Mouse (Mus musculus): Measurements from ENCODE around the gene Ttpal. TPM values are rescaled to one million over a fixed set of nuclear protein-coding genes. Genes with fewer than 3 reads are reported as not detected.

Gene Ttpal
- polyA plus RNA-seq (2015; fragmentation: Nextera tagmentation; extraction: Ambion mirVana): 10.4 and 10.9 TPM in 2 replicates

GRCm38 (mm10) chr2:163602101-163602971 is at the start of gene Ttpal:
TSS of gene Ttpal (plus strand) at chr2:163602314.
- H3K4me2 ChIP-seq (replicated peaks; ENCODE audit: low read depth): peak within 1 kb of the TSS; percentile 99
- H3K36me3 ChIP-seq (ENCODE audit: control insufficient read depth, insufficient read depth): 0 out of 2 replicates have a peak, but pooled peaks cover 5% of the 10 kb centered on the region
- peak; percentile 83 for TF ChIP-seq CTCF (IDR thresholded peaks at IDR 0.05; ENCODE audit: low read depth)
- peak; percentile 86 for ATAC-seq
- H3K4me1 ChIP-seq (replicated peaks; ENCODE audit: control insufficient read depth, insufficient read depth, low read length): peaks cover 4% of the 10 kb centered on the region; the same call in 1 of the 2 replicates
- peak within 1 kb of the TSS; percentile 93 for H3K27ac ChIP-seq (ENCODE audit: low read depth, low read length)
- H3K9ac ChIP-seq (ENCODE audit: low read depth, low read length): peak within 1 kb of the TSS; percentile 90
- under 1% methylated on average over 57 of the region's 57 CpGs for WGBS
- no peaks in the 10 kb centered on the region for H3K9me3 ChIP-seq (ENCODE audit: control insufficient read depth)
- H3K27me3 ChIP-seq (replicated peaks; ENCODE audit: control insufficient read depth, insufficient read depth, low read length): no peaks in the 10 kb centered on the region
- peak within 1 kb of the TSS; percentile 92 for H3K4me3 ChIP-seq (ENCODE audit: low read depth, low read length)

- peak overlapping the region; percentile 75 for H3K27ac ChIP-seq (ENCODE audit: low read depth, low read length)
- WGBS: 23% methylated on average over 8 of the region's 8 CpGs
- H3K9me3 ChIP-seq (ENCODE audit: control insufficient read depth): no peaks in the 10 kb centered on the region
- H3K9ac ChIP-seq (ENCODE audit: low read depth, low read length): no peak overlapping the region
- H3K4me1 ChIP-seq (replicated peaks; ENCODE audit: control insufficient read depth, insufficient read depth, low read length): no peaks in the 10 kb centered on the region; the same call in 1 of the 2 replicates
- ATAC-seq: peak; percentile 94
- no peak for TF ChIP-seq CTCF (IDR thresholded peaks at IDR 0.05; ENCODE audit: low read depth)
- peaks cover 8% of the 10 kb centered on the region; the same call in 1 of the 2 replicates for H3K36me3 ChIP-seq (ENCODE audit: control insufficient read depth, insufficient read depth)
- no peak overlapping the region for H3K4me3 ChIP-seq (ENCODE audit: low read depth, low read length)
- no peaks in the 10 kb centered on the region for H3K27me3 ChIP-seq (replicated peaks; ENCODE audit: control insufficient read depth, insufficient read depth, low read length)
- H3K4me2 ChIP-seq (replicated peaks; ENCODE audit: low read depth): no peak overlapping the region
Measured at GRCm38 (mm10) chr2:163552518-163552929, 49.6 kb upstream of the Ttpal start.

GRCm38 (mm10) chr2:163554425-163554982 is 47.6 kb upstream of the Ttpal start:
- Histone ChIP-seq H3K27me3 (replicated peaks; ENCODE audit: control insufficient read depth, insufficient read depth, low read length) (no peaks in the 10 kb centered on the region), H3K9ac (ENCODE audit: low read depth, low read length) (no peak overlapping the region), H3K4me1 (replicated peaks; ENCODE audit: control insufficient read depth, insufficient read depth, low read length) (no peaks in the 10 kb centered on the region; the same call in 1 of the 2 replicates), H3K4me3 (ENCODE audit: low read depth, low read length) (no peak overlapping the region), H3K27ac (ENCODE audit: low read depth, low read length) (peak overlapping the region; percentile 7; the same call in 1 of the 2 replicates), H3K4me2 (replicated peaks; ENCODE audit: low read depth) (no peak overlapping the region), H3K9me3 (ENCODE audit: control insufficient read depth) (no peaks in the 10 kb centered on the region), H3K36me3 (ENCODE audit: control insufficient read depth, insufficient read depth) (peaks cover 24% of the 10 kb centered on the region; the same call in 1 of the 2 replicates)
- no peak for ATAC-seq
- no peak for TF ChIP-seq CTCF (IDR thresholded peaks at IDR 0.05; ENCODE audit: low read depth)
- 65% methylated on average over 4 of the region's 4 CpGs for WGBS

GRCm38 (mm10) chr2:163554996-163555395 is 47.1 kb upstream of the Ttpal start:
- no peaks in the 10 kb centered on the region for H3K27me3 ChIP-seq (replicated peaks; ENCODE audit: control insufficient read depth, insufficient read depth, low read length)
- H3K4me2 ChIP-seq (replicated peaks; ENCODE audit: low read depth): no peak overlapping the region
- 41% methylated on average over 6 of the region's 6 CpGs for WGBS
- peak overlapping the region; percentile 21; the same call in 1 of the 2 replicates for H3K27ac ChIP-seq (ENCODE audit: low read depth, low read length)
- ATAC-seq: no peak
- TF ChIP-seq CTCF (IDR thresholded peaks at IDR 0.05; ENCODE audit: low read depth): no peak
- peaks cover 29% of the 10 kb centered on the region; the same call in 1 of the 2 replicates for H3K36me3 ChIP-seq (ENCODE audit: control insufficient read depth, insufficient read depth)
- no peak overlapping the region for H3K9ac ChIP-seq (ENCODE audit: low read depth, low read length)
- H3K4me1 ChIP-seq (replicated peaks; ENCODE audit: control insufficient read depth, insufficient read depth, low read length): no peaks in the 10 kb centered on the region; the same call in 1 of the 2 replicates
- H3K4me3 ChIP-seq (ENCODE audit: low read depth, low read length): no peak overlapping the region
- no peaks in the 10 kb centered on the region for H3K9me3 ChIP-seq (ENCODE audit: control insufficient read depth)

GRCm38 (mm10) chr2:163555417-163555816 is 46.7 kb upstream of the Ttpal start:
- H3K4me2 ChIP-seq (replicated peaks; ENCODE audit: low read depth): no peak overlapping the region
- ATAC-seq: peak; percentile 7; the same call in 1 of the 2 replicates
- peaks cover 33% of the 10 kb centered on the region; the same call in 1 of the 2 replicates for H3K36me3 ChIP-seq (ENCODE audit: control insufficient read depth, insufficient read depth)
- H3K27ac ChIP-seq (ENCODE audit: low read depth, low read length): peak overlapping the region; percentile 21; the same call in 1 of the 2 replicates
- WGBS: 34% methylated on average over 13 of the region's 13 CpGs
- H3K4me3 ChIP-seq (ENCODE audit: low read depth, low read length): no peak overlapping the region
- H3K4me1 ChIP-seq (replicated peaks; ENCODE audit: control insufficient read depth, insufficient read depth, low read length): no peaks in the 10 kb centered on the region; the same call in 1 of the 2 replicates
- no peaks in the 10 kb centered on the region for H3K27me3 ChIP-seq (replicated peaks; ENCODE audit: control insufficient read depth, insufficient read depth, low read length)
- H3K9me3 ChIP-seq (ENCODE audit: control insufficient read depth): no peaks in the 10 kb centered on the region
- no peak overlapping the region for H3K9ac ChIP-seq (ENCODE audit: low read depth, low read length)
- TF ChIP-seq CTCF (IDR thresholded peaks at IDR 0.05; ENCODE audit: low read depth): peak; percentile 18; the same call in 1 of the 2 replicates

- H3K36me3 ChIP-seq (ENCODE audit: control insufficient read depth, insufficient read depth): peaks cover 50% of the 10 kb centered on the region
- H3K27ac ChIP-seq (ENCODE audit: low read depth, low read length): no peak overlapping the region
- ATAC-seq: no peak
- no peak overlapping the region for H3K4me2 ChIP-seq (replicated peaks; ENCODE audit: low read depth)
- no peak for TF ChIP-seq CTCF (IDR thresholded peaks at IDR 0.05; ENCODE audit: low read depth)
- no peak overlapping the region for H3K9ac ChIP-seq (ENCODE audit: low read depth, low read length)
- H3K4me3 ChIP-seq (ENCODE audit: low read depth, low read length): no peak overlapping the region
- no peaks in the 10 kb centered on the region for H3K9me3 ChIP-seq (ENCODE audit: control insufficient read depth)
- no peaks in the 10 kb centered on the region for H3K27me3 ChIP-seq (replicated peaks; ENCODE audit: control insufficient read depth, insufficient read depth, low read length)
- WGBS: 50% methylated on average over 1 of the region's 1 CpGs
- no peaks in the 10 kb centered on the region; the same call in 1 of the 2 replicates for H3K4me1 ChIP-seq (replicated peaks; ENCODE audit: control insufficient read depth, insufficient read depth, low read length)
Measured at GRCm38 (mm10) chr2:163558548-163558947, 43.6 kb upstream of the Ttpal start.

Measured in intestine, postnatal 0 days (tissue).